Mouse (Mus musculus): ENCODE measurements around the gene Irgm1. TPM values are rescaled to one million over a fixed set of nuclear protein-coding genes. Genes with fewer than 3 reads are reported as not detected.

Irgm1 gene
- polyA plus RNA-seq, 1 experiment from 2014 or later = 2.2 TPM

DNA sequence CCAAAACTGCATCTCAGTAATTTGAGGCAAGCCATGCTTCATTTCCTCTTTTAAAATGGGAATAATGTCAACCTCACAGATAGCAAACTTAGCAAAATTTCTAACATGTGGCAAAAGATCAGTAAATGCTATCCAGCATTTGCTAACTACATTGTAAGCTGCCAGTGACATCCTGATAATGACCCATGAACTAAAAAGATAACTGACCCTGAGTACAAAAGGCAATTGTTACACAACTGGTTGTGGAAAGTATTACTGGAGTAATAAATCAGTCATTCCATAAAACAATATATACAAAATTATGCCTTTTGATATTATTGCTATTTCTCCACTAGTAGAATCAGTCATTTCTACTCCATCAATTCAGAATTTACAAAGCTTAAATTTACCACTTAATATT is 57.7 kb downstream of the Irgm1 start:
- H3K9ac ChIP-seq (ENCODE audit: low read length) = no peak overlapping the region

More for the DNA sequence above, 57.7 kb downstream of the Irgm1 start:
- H3K4me3 ChIP-seq (ENCODE audit: low read depth, low read length) = no peak overlapping the region
- no peaks in the 10 kb centered on the region for H3K9me3 ChIP-seq (replicated peaks; ENCODE audit: control insufficient read depth, low read length)
- peaks cover 51% of the 10 kb centered on the region for H3K36me3 ChIP-seq (ENCODE audit: control insufficient read depth, insufficient read depth, low read length)
- H3K4me1 ChIP-seq (ENCODE audit: control insufficient read depth, insufficient read depth, low read length) = peaks cover 14% of the 10 kb centered on the region
- no peak overlapping the region for H3K27ac ChIP-seq (ENCODE audit: low read depth, low read length)
- H3K27me3 ChIP-seq (replicated peaks; ENCODE audit: control insufficient read depth, insufficient read depth, low read length) = no peaks in the 10 kb centered on the region
- ATAC-seq = no peak
- H3K4me2 ChIP-seq (ENCODE audit: low read length) = no peak overlapping the region
- no peak for DNase-seq (ENCODE audit: low spot score)

Other genes starting within 250 kb of the Irgm1 start
- gene Rack1, start 71.4 kb downstream of the Irgm1 start, polyA plus RNA-seq (2014; fragmentation: Nextera tagmentation; extraction: Ambion mirVana) = 553 and 718 TPM in 2 replicates
- 3.2 and 4.0 TPM in 2 replicates for gene Trim41, start 54.3 kb downstream of the Irgm1 start, polyA plus RNA-seq (2014; fragmentation: Nextera tagmentation; extraction: Ambion mirVana)
- gene Trim7, start 45.5 kb downstream of the Irgm1 start, polyA plus RNA-seq (2014; fragmentation: Nextera tagmentation; extraction: Ambion mirVana) = 0.61 and 1.3 TPM in 2 replicates
- gene Gm12184, start 45.0 kb downstream of the Irgm1 start, polyA plus RNA-seq (2014; fragmentation: Nextera tagmentation; extraction: Ambion mirVana) = 3.5 and 3.6 TPM in 2 replicates
- gene Gm5431, start 30.5 kb upstream of the Irgm1 start, polyA plus RNA-seq (2014; fragmentation: Nextera tagmentation; extraction: Ambion mirVana) = 0.13 and 0.17 TPM in 2 replicates
- gene Psme2b, start 74.5 kb upstream of the Irgm1 start, polyA plus RNA-seq (2014; fragmentation: Nextera tagmentation; extraction: Ambion mirVana) = 1.7 and 2.9 TPM in 2 replicates
- not detected in 2 replicates for gene Olfr56, start 107.2 kb upstream of the Irgm1 start, polyA plus RNA-seq (2014; fragmentation: Nextera tagmentation; extraction: Ambion mirVana)
- gene 9930111J21Rik1, start 107.7 kb upstream of the Irgm1 start, polyA plus RNA-seq (2014; fragmentation: Nextera tagmentation; extraction: Ambion mirVana) = 0.15 and 0.28 TPM in 2 replicates
- gene Gm12185, start 120.5 kb upstream of the Irgm1 start, polyA plus RNA-seq (2014; fragmentation: Nextera tagmentation; extraction: Ambion mirVana) = not detected in 2 replicates
- gene Tgtp1, start 122.5 kb upstream of the Irgm1 start, polyA plus RNA-seq (2014; fragmentation: Nextera tagmentation; extraction: Ambion mirVana) = not detected in 2 replicates
- 0.24 and 0.37 TPM in 2 replicates for gene 9930111J21Rik2, start 179.6 kb upstream of the Irgm1 start, polyA plus RNA-seq (2014; fragmentation: Nextera tagmentation; extraction: Ambion mirVana)
- gene Tgtp2, start 192.5 kb upstream of the Irgm1 start, polyA plus RNA-seq (2014; fragmentation: Nextera tagmentation; extraction: Ambion mirVana) = 0.06 TPM in 1 of 2 replicates, not detected in the other
- gene Ifi47, start 204.9 kb upstream of the Irgm1 start, polyA plus RNA-seq (2014; fragmentation: Nextera tagmentation; extraction: Ambion mirVana) = 0.58 and 0.70 TPM in 2 replicates
- gene Olfr1396, start 243.2 kb upstream of the Irgm1 start, polyA plus RNA-seq (2014; fragmentation: Nextera tagmentation; extraction: Ambion mirVana) = not detected in 2 replicates

Data from forebrain, embryonic 14.5 days (tissue).